Mouse (Mus musculus): ENCODE data around the gene Ptrh2. TPM values are rescaled to one million over a fixed set of nuclear protein-coding genes. Genes with fewer than 3 reads are reported as not detected.

Gene Ptrh2
- polyA plus RNA-seq (2015; fragmentation: Nextera tagmentation; extraction: Ambion mirVana), result 30.3 and 31.9 TPM in 2 replicates

DNA sequence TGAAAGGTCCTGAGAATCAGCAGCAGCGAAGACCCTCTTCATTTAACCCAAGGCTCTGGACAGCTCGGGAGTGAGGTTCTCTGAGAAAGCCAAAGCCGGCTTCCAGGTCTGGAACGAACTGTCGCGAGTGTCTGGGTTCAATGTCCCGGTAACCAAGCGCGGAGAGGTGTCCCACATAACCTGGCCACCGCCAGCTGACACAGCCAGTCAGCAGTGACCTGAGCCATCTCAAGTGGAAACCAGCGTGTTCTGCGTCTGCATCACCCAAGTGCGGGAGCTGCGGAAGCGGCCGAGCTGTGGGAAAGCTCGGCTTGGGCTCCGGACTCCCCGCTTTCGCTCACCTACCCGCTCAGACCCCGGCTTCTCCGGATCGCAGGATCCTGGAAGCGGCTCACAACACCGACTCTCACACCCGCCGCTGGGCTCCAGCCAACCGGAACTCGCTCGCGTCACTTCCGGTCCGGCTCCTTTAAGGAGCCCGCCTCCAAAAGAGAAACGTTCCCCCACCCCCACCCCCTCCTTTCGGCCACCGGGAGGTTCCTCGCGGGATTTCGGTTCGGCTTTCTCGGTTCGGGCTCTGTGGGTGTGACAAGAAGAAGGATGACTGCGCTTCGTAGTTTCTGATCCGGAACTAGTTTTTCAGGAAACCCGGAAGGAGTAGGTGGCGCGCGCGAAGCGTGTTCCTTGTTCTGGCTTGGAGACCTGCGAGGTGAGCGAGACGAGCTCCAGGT is at the start of gene Ptrh2, which contains the start of gene Vmp1:
Ptrh2 (plus strand) TSS at position 591 of the 731 bp plus-strand sequence.
Vmp1 (minus strand) TSS at position 442 of the 731 bp plus-strand sequence.
- Histone ChIP-seq H3K4me2 (peak within 1 kb of the TSS; percentile 79), H3K4me1 (peaks cover 15% of the 10 kb centered on the region; the same call in 1 of the 2 replicates), H3K9ac (peak within 1 kb of the TSS; percentile 75), H3K36me3 (no peaks in the 10 kb centered on the region), H3K4me3 (replicated peaks) (peak within 1 kb of the TSS; percentile 66), H3K9me3 (no peaks in the 10 kb centered on the region), H3K27me3 (replicated peaks) (no peaks in the 10 kb centered on the region), H3K27ac (peak within 1 kb of the TSS; percentile 95)
- under 1% methylated on average over 56 of the region's 56 CpGs for WGBS
- ATAC-seq (ENCODE audit: insufficient read depth, low FRiP score, low read depth), result peak; percentile 94

GRCm38 (mm10) chr11:86634396-86634795 is 49.4 kb upstream of the Ptrh2 start:
- H3K27me3 ChIP-seq (replicated peaks), result no peaks in the 10 kb centered on the region
- H3K27ac ChIP-seq, result no peak overlapping the region
- 80% methylated on average over 6 of the region's 6 CpGs for WGBS
- no peak overlapping the region for H3K9ac ChIP-seq
- H3K4me2 ChIP-seq, result no peak overlapping the region
- no peaks in the 10 kb centered on the region for H3K4me1 ChIP-seq
- H3K9me3 ChIP-seq, result no peaks in the 10 kb centered on the region
- ATAC-seq (ENCODE audit: insufficient read depth, low FRiP score, low read depth), result no peak
- no peaks in the 10 kb centered on the region for H3K36me3 ChIP-seq
- no peak overlapping the region for H3K4me3 ChIP-seq (replicated peaks)

GRCm38 (mm10) chr11:86637697-86638096 is 46.1 kb upstream of the Ptrh2 start:
- ATAC-seq (ENCODE audit: insufficient read depth, low FRiP score, low read depth), result no peak
- Histone ChIP-seq H3K9me3 (no peaks in the 10 kb centered on the region), H3K4me1 (no peaks in the 10 kb centered on the region), H3K9ac (no peak overlapping the region), H3K4me2 (no peak overlapping the region), H3K36me3 (no peaks in the 10 kb centered on the region), H3K27ac (no peak overlapping the region), H3K27me3 (replicated peaks) (no peaks in the 10 kb centered on the region), H3K4me3 (replicated peaks) (no peak overlapping the region)
- WGBS, result 77% methylated on average over 2 of the region's 2 CpGs

GRCm38 (mm10) chr11:86641714-86642113 is 42.1 kb upstream of the Ptrh2 start:
- no peaks in the 10 kb centered on the region for H3K27me3 ChIP-seq (replicated peaks)
- no peak overlapping the region for H3K27ac ChIP-seq
- no peak overlapping the region for H3K4me3 ChIP-seq (replicated peaks)
- peaks cover 4% of the 10 kb centered on the region; the same call in 1 of the 2 replicates for H3K36me3 ChIP-seq
- no peak overlapping the region for H3K4me2 ChIP-seq
- no peak overlapping the region for H3K9ac ChIP-seq
- 59% methylated on average over 4 of the region's 4 CpGs for WGBS
- no peaks in the 10 kb centered on the region for H3K9me3 ChIP-seq
- H3K4me1 ChIP-seq, result no peaks in the 10 kb centered on the region
- no peak for ATAC-seq (ENCODE audit: insufficient read depth, low FRiP score, low read depth)

GRCm38 (mm10) chr11:86644553-86644952 is 39.2 kb upstream of the Ptrh2 start:
- Histone ChIP-seq H3K27ac (no peak overlapping the region), H3K4me3 (replicated peaks) (no peak overlapping the region), H3K9ac (no peak overlapping the region), H3K27me3 (replicated peaks) (no peaks in the 10 kb centered on the region), H3K4me2 (no peak overlapping the region), H3K4me1 (no peaks in the 10 kb centered on the region), H3K36me3 (peaks cover 4% of the 10 kb centered on the region; the same call in 1 of the 2 replicates), H3K9me3 (no peaks in the 10 kb centered on the region)
- no peak for ATAC-seq (ENCODE audit: insufficient read depth, low FRiP score, low read depth)
- 87% methylated on average over 4 of the region's 4 CpGs for WGBS

- Histone ChIP-seq H3K9ac (no peak overlapping the region), H3K27me3 (replicated peaks) (no peaks in the 10 kb centered on the region), H3K9me3 (no peaks in the 10 kb centered on the region), H3K27ac (peak overlapping the region; percentile 28; the same call in 1 of the 2 replicates), H3K4me1 (no peaks in the 10 kb centered on the region), H3K4me3 (replicated peaks) (no peak overlapping the region), H3K36me3 (peaks cover 4% of the 10 kb centered on the region; the same call in 1 of the 2 replicates), H3K4me2 (no peak overlapping the region)
- ATAC-seq (ENCODE audit: insufficient read depth, low FRiP score, low read depth), result peak; percentile 53; the same call in 1 of the 2 replicates
- 59% methylated on average over 7 of the region's 7 CpGs for WGBS
These were observed 37.5 kb upstream of the Ptrh2 start for GRCm38 (mm10) chr11:86646136-86646834.

DNA sequence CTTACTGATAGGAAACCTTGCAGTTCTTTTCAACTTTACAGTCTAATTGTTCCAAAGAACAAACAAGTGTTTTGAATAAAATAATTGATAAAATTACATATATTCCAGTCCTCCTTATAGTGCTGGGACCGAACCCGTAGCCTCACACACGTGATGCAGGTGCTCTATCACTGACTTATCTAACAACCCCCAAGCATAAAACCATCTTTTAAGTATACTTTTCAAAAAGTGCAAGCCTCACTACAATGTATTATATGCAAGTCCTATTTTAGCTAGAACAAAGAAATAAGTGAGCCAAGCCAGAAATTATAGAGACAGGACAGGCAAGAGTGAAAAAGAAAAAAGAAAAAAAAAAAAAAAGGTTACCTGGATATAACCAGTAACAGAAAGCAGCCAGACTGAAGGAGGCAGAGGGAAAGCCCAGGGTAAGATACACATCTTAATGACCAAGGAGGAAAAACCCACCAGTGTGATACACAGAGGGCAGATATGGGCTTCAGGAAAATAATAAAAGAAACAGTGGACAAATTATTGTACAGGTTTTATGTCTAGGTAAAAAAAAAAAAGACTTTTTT is 36.8 kb upstream of the Ptrh2 start:
- no peak overlapping the region for H3K9ac ChIP-seq
- 0 out of 2 replicates have a peak overlapping the region, but pooled peaks have one; percentile 28 for H3K27ac ChIP-seq
- H3K4me2 ChIP-seq, result no peak overlapping the region
- no peak overlapping the region for H3K4me3 ChIP-seq (replicated peaks)
- H3K36me3 ChIP-seq, result peaks cover 4% of the 10 kb centered on the region; the same call in 1 of the 2 replicates
- WGBS, result 85% methylated on average over 3 of the region's 3 CpGs
- no peaks in the 10 kb centered on the region for H3K27me3 ChIP-seq (replicated peaks)
- H3K4me1 ChIP-seq, result no peaks in the 10 kb centered on the region
- ATAC-seq (ENCODE audit: insufficient read depth, low FRiP score, low read depth), result no peak
- H3K9me3 ChIP-seq, result no peaks in the 10 kb centered on the region

GRCm38 (mm10) chr11:86647706-86648447 is 35.9 kb upstream of the Ptrh2 start:
- no peak for ATAC-seq (ENCODE audit: insufficient read depth, low FRiP score, low read depth)
- 84% methylated on average over 15 of the region's 15 CpGs for WGBS
- H3K4me1 ChIP-seq, result no peaks in the 10 kb centered on the region

DNA sequence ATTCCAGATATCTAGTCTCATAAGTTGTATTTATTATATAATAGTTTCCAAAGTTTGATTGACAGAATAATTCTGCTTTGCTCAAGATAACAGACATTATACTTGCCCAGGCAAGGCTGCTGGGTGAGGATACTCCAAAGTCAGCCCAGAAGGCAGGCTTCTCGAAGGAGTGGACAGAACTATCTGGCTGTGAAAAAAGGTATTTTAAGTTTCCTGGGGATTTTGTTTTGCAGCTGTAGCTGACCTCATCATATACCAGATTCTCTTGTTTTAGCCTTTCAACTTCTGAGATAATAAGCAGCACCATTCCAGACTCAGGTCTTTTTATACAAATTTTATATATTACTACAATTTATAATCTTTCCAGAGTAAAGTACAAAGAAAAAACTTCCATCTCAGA is 34.2 kb upstream of the Ptrh2 start:
- ATAC-seq (ENCODE audit: insufficient read depth, low FRiP score, low read depth), result no peak
- H3K36me3 ChIP-seq, result no peaks in the 10 kb centered on the region
- WGBS, result 74% methylated on average over 1 of the region's 1 CpGs

More at GRCm38 (mm10) chr11:86647706-86648447, 35.9 kb upstream of the Ptrh2 start:
- Histone ChIP-seq H3K9ac (no peak overlapping the region), H3K4me3 (replicated peaks) (no peak overlapping the region), H3K36me3 (peaks cover 4% of the 10 kb centered on the region; the same call in 1 of the 2 replicates), H3K27me3 (replicated peaks) (no peaks in the 10 kb centered on the region), H3K27ac (no peak overlapping the region), H3K4me2 (no peak overlapping the region), H3K9me3 (no peaks in the 10 kb centered on the region)

GRCm38 (mm10) chr11:86650676-86651075 is 33.1 kb upstream of the Ptrh2 start:
- Histone ChIP-seq H3K9ac (no peak overlapping the region), H3K4me2 (no peak overlapping the region), H3K4me1 (no peaks in the 10 kb centered on the region), H3K27me3 (replicated peaks) (no peaks in the 10 kb centered on the region), H3K4me3 (replicated peaks) (no peak overlapping the region), H3K27ac (no peak overlapping the region), H3K9me3 (no peaks in the 10 kb centered on the region), H3K36me3 (no peaks in the 10 kb centered on the region)
- WGBS, result 74% methylated on average over 6 of the region's 6 CpGs
- ATAC-seq (ENCODE audit: insufficient read depth, low FRiP score, low read depth), result no peak

More for the DNA sequence above, 34.2 kb upstream of the Ptrh2 start:
- Histone ChIP-seq H3K9me3 (no peaks in the 10 kb centered on the region), H3K4me3 (replicated peaks) (no peak overlapping the region), H3K27me3 (replicated peaks) (no peaks in the 10 kb centered on the region), H3K4me2 (no peak overlapping the region), H3K27ac (no peak overlapping the region), H3K9ac (no peak overlapping the region), H3K4me1 (no peaks in the 10 kb centered on the region)

- ATAC-seq (ENCODE audit: insufficient read depth, low FRiP score, low read depth), result no peak
- Histone ChIP-seq H3K4me2 (no peak overlapping the region), H3K27ac (no peak overlapping the region), H3K9me3 (no peaks in the 10 kb centered on the region), H3K9ac (no peak overlapping the region), H3K27me3 (replicated peaks) (no peaks in the 10 kb centered on the region), H3K36me3 (no peaks in the 10 kb centered on the region), H3K4me3 (replicated peaks) (no peak overlapping the region), H3K4me1 (no peaks in the 10 kb centered on the region)
- 81% methylated on average over 4 of the region's 4 CpGs for WGBS
These were observed 31.2 kb upstream of the Ptrh2 start for GRCm38 (mm10) chr11:86652578-86652979.
